Mouse (Mus musculus): ENCODE data around the gene Kcnj4. TPM values are rescaled to one million over a fixed set of nuclear protein-coding genes. Genes with fewer than 3 reads are reported as not detected.

Kcnj4 gene
- not detected for total RNA-seq (2023)

GRCm38 (mm10) chr15:79504707-79505452 lies at the start of gene Kcnj4:
TSS of gene Kcnj4 (minus strand) at chr15:79505241.

GRCm38 (mm10) chr15:79546410-79547288 lies 41.6 kb upstream of the Kcnj4 start, which contains the start of gene Ddx17:
TSS of gene Ddx17 (minus strand) at chr15:79546741.

GRCm38 (mm10) chr15:79516171-79517096 lies 11.4 kb upstream of the Kcnj4 start, which contains the start of gene Kdelr3:
TSS of gene Kdelr3 (plus strand) at chr15:79516411.

GRCm38 (mm10) chr15:79455106-79455810 lies 49.8 kb downstream of the Kcnj4 start, which contains the start of gene Csnk1e:
TSS of gene Csnk1e (minus strand) at chr15:79455566.

Other genes starting within 250 kb of the Kcnj4 start
- gene Baiap2l2, start 219.7 kb downstream of the Kcnj4 start, total RNA-seq (2023): 0.65 TPM
- 11.3 TPM for gene Pla2g6, start 176.9 kb downstream of the Kcnj4 start, total RNA-seq (2023)
- 211 TPM for gene Maff, start 158.6 kb downstream of the Kcnj4 start, total RNA-seq (2023)
- gene Tmem184b, start 101.7 kb downstream of the Kcnj4 start, total RNA-seq (2023): 41.9 TPM
- 73.7 TPM for gene Csnk1e, start 49.7 kb downstream of the Kcnj4 start, total RNA-seq (2023)
- gene Kdelr3, start 11.2 kb upstream of the Kcnj4 start, total RNA-seq (2023): not detected
- gene Ddx17, start 41.5 kb upstream of the Kcnj4 start, total RNA-seq (2023): 302 TPM
- gene Dmc1, start 99.9 kb upstream of the Kcnj4 start, total RNA-seq (2023): not detected
- 0.47 TPM for gene Fam227a, start 153.7 kb upstream of the Kcnj4 start, total RNA-seq (2023)
- gene Cby1, start 154.0 kb upstream of the Kcnj4 start, total RNA-seq (2023): 6.7 TPM
- 99.1 TPM for gene Tomm22, start 165.6 kb upstream of the Kcnj4 start, total RNA-seq (2023)
- 24.4 TPM for gene Josd1, start 182.7 kb upstream of the Kcnj4 start, total RNA-seq (2023)
- gene Gtpbp1, start 185.6 kb upstream of the Kcnj4 start, total RNA-seq (2023): 126 TPM
- gene Sun2, start 237.3 kb upstream of the Kcnj4 start, total RNA-seq (2023): 426 TPM

All from CD4-positive naive resting alpha-beta T cell, adult 57 days (primary cell).